Mouse (Mus musculus) liver, adult 2 months (tissue): ENCODE results near the gene Ginm1.

Source experiments
- CTCF ChIP-seq: fragments of 200-500 bp; IDR thresholded peaks from 2 replicates; pipeline ENCODE4 v1.5.1; 2011; ENCODE audit warnings: low read depth, low read length, control low read depth
- POLR2A ChIP-seq: fragments of 200-500 bp; IDR thresholded peaks from 2 replicates; pipeline ENCODE4 v1.6.1; 2011; ENCODE audit warnings: low read length, control low read depth; ENCODE audit not compliant: insufficient read depth; ENCODE audit errors: extremely low read depth

- no peak for TF ChIP-seq CTCF
- no peak for TF ChIP-seq POLR2A
Measured at GRCm38 (mm10) chr10:7841571-7842080, 49.0 kb upstream of the Ginm1 start.
